Mouse (Mus musculus) induced T-regulatory cell, adult 2 months (primary cell): ENCODE data around the gene Sh3rf3.

ENCODE experiments used
- DNase-seq: peaks from one replicate; pipeline ENCODE4 v3.0.0-alpha.2; 2012; ENCODE audit warnings: low read depth

Sh3rf3 gene

GRCm38 (mm10) chr10:58854548-58855198 is 41.5 kb downstream of the Sh3rf3 start:
- DNase-seq, result no peak

DNA sequence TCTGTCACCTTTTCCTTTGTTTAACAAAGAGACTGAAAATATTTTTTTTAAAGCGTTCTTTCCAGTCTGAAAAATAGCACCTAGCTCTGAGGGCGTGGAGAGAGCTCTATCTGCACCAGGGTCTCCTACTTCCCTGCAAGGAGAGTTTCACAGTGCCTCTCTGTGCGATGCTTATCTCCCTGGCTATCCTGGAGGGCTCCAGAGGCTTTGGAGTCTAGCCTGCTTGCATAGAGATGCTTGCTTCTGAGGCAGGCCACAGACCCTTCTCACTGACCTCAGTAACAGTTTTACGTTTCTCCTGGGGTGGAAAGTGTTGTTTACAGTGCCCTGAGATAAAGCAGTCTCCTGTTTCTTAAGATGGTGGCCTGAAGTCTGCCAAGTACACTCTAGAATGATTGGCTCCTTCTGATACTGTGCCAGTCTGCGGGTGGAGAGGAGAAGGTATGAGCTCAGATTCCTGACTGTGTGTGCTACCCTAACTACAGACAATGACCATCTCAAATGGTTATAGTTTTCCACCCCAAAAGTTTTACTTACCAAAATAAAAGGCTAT is 42.1 kb downstream of the Sh3rf3 start:
- no peak for DNase-seq

- DNase-seq, result no peak
These were observed 42.7 kb downstream of the Sh3rf3 start for GRCm38 (mm10) chr10:58855814-58856213.

DNA sequence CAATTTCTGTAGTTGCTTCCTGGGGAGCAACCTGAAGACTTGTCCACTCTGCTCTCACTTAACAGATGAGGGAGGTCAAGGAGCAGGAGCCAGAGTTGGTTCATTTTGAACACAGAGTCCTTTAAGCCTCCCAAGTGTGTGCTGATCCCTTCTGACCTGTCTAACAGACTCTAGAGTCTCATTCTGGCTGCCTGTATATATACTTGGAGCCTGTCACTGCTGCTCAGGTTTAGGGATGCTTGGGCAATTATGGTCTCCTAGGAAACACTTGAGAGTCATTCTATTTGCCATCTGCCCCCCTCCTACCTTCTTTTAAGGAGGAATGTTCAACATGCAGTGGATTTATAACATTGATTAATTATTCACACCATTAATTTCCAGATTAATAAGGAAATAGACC is 43.6 kb downstream of the Sh3rf3 start:
- DNase-seq, result no peak

DNA sequence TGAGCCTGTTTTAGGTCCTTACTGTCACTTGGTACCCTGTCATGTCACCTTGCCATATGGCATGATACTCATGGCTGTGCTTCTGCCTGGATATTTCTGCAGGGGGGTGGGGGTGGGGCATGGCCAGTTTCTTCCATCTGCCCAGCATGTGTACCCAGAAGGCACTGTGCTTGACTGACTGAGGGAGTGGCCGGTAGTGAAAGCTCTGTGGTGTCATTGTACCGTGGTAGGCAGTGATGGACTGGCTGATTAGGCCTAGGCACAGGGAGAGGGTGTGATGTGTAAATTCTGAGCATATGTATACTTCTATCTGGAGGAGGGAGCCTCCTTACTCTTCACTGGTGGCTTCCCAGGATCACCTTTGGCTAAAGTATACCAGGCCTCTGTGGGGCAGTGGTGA is 51.6 kb downstream of the Sh3rf3 start:
- no peak for DNase-seq

DNA sequence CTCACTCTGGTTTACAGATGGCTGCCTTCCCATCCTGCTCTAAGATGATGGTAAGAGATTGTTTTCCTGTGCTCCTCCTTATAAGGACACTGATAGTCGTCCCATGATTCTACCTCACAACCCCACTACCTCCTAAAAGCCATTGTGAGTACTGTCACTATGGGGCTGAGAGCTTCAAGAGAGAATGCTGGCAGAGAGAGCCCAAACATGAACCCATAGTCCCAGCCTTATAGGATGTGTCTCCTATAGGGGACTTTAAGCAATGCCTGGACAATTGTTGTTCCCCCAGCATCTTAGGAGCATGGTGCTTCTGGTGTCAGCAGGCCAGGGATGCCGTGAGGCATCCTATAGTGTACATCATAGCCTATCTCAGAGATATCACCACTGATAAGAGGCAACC is 54.4 kb downstream of the Sh3rf3 start:
- no peak for DNase-seq

DNA sequence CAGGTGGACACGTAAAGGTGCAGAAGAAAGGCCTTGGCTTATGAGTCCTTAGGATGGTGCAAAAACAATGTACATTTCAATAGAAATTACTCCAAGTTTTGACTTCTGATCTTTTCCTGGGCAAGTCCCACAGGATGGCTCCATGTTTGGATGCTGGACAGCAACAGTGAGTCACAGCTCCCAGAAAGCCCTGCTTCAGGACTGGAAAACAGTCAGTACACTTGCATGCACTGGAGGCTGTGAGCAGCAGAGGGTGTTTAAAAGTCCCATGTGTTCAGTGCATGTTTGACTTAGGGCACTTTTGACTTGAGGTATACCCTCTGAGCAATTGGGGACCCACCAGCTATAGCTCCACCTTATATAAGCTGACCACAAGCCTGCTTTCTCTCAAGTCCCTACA is 56.7 kb downstream of the Sh3rf3 start:
- DNase-seq, result no peak

DNA sequence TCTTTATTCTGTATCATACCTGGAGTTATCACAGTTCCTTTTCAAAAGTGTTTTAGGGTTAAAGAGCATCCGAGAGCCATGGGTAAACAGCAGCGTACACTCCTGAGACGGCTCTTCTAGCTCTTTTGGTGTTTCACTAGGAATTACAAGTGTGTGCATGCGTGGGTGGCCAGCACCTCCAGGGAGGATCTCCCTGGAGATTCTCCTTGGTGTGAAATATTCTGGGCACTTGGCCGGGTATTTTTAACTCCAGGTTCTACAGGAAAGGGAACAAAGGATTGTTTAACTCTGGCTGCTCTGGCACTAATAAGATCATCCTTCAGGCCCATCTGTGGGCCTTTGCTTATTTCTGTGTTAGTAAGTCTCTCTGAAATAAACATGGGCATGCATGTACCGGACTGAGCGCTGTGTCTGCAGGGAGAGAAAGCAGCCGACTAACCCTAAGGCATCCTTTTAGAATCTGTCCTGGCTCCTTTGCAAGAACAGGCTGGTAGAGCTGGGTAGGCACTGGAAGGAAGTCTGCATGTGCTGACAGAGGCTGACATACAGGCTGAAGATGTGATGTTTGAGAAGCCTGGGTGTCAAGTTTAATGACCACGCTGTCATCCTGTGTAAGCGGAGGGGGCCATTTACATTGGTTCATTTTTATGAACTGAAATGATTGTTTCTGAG is 58.1 kb downstream of the Sh3rf3 start:
- no peak for DNase-seq

DNA sequence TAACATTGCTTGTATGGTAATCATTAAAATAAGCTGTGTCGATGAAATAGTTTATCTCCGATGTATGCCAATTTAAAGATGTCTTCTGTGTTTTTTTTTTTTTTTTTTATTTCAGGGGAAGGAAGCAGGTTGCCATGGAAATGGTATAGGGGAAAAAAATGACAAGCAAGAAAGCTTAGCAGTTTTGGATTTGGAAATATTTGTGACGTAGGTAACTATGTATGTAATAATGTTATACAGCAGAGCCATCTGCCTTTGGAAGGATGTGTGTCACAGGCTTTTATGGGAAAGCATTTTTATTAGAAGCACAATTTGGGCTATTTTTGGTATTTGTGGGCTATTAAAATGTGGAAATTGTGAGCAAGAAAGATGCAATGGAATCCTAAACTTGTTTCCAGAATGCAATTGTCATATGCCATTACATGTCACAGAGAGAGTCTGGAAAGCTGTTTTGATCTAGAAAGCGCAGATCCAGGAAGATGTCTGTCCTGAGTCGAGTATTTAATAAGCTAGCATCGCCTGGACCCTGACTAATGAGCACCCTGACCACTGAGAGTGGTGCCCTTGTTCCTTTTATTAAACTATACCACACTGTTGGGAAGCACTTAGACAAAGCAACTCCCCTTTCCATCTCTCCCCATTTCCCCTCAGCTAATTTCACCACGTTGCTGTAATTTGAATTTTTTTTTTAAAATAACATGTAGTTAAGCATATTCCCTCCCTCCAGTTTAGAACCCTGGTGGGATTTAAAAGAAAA is 58.8 kb downstream of the Sh3rf3 start:
- DNase-seq, result no peak

DNA sequence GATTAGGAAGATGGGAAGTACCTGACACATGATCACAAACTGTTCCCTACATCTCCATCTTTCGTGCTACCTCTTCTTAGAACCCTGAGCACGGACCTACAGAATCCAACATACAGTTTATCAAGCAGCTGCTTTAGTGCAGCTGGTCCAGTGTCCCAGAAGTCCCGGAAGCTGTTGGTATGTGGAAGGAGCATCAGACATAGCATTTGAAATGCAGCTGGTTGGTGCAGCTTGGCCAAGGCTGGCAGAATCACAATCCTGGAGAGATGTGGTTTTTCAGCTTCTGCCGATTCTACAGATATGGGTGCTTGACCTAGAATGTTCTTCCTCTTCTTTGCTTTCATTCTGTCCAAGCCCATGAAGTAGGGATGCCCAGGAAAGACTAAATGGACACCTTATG is 64.7 kb downstream of the Sh3rf3 start:
- no peak for DNase-seq

GRCm38 (mm10) chr10:58878636-58879035 is 65.5 kb downstream of the Sh3rf3 start:
- DNase-seq, result no peak

DNA sequence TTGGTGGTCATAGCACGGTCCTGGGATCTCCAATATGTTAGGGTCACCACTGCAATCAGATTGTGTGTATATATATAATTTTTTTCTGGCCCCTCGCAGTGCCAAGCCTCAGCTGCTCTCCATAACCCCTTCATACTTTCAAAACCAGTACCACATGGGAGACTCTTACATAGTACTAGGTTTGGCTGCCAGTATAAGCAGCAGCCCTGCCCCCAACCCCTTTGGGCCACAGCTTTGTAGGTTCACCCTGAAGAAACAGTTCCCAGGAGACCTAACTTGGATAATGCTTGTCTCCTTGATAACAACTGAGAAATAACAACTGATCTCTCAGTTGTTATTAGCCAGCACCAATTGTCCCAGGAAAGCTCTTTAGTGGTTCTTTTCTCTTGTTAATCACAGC is 69.6 kb downstream of the Sh3rf3 start:
- DNase-seq, result no peak

GRCm38 (mm10) chr10:58885351-58885750 is 72.2 kb downstream of the Sh3rf3 start:
- DNase-seq, result no peak

DNA sequence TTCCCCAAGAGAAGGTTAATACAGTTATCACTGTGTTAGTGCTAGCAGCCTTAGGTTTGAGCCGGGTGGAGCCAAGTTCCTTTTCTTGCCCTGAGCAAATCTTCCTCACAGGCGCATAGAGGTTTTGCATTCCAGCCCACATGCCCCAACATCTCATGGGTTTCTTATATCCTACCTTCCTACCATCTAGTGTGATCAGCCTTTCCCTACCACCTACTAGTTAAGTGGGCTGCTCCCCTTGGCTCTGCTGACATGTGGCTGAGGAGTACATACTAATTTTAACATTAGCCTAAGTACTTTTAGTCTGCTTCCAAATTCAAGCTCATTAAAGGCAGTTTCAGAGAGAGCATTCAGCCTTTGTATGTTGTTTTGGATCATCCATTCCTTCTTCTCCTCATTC is 72.7 kb downstream of the Sh3rf3 start:
- DNase-seq, result no peak

DNA sequence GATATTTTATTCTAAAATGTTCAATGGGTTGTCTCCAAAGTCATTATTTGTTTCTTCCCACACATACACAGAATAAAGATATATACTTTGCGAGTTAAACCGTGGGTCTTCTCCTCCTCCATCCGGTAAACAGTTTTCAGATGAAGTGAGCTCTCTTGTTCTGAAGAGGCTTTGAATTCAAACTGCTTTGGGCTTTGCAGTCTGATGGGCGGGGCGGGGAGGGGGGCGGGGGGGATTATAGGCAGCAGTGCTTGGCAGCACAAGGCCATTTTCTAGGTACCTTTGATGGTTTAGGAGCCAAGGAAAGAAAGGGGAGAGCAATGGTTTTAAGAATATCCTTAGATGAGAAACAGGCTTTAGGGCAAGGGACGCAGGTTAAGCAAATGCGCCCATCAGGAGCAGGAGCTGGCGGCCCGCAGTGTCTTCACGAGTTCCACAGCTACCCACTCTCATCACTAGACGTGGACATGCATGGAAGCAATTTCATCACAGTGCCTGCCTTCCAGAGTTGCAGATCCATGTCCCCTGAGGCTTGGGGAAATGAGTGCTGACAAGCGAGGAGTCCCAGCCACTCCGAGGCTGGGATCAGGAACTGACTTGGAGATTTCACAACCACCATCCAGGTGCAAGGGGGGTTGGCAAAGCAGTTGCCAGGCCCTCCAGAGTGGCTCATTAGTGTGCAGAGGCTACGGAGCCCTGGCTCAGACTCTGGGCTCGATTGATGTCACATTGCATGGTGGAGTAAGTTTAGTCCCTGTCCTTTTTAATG is 77.7 kb downstream of the Sh3rf3 start:
- DNase-seq, result no peak

DNA sequence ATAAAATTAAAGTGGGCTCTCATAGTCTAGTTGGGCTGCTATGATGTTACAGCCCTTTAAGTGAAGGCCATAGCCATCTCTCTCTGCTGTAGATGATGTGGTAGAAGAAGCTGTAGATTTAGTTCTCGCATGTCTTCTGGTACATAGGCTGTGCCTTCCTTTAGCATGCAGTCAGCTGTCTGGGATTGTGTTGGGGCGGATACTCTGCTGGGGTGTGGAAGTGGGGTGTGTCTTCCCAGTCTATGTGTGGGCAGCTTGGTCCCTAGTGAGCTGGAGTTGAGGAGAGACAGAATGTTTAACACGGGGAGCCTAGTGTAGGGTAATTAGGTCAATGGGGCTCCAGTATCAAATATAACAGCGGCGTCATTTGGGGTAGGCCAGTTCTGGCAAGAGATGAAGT is 82.3 kb downstream of the Sh3rf3 start:
- DNase-seq, result no peak

DNA sequence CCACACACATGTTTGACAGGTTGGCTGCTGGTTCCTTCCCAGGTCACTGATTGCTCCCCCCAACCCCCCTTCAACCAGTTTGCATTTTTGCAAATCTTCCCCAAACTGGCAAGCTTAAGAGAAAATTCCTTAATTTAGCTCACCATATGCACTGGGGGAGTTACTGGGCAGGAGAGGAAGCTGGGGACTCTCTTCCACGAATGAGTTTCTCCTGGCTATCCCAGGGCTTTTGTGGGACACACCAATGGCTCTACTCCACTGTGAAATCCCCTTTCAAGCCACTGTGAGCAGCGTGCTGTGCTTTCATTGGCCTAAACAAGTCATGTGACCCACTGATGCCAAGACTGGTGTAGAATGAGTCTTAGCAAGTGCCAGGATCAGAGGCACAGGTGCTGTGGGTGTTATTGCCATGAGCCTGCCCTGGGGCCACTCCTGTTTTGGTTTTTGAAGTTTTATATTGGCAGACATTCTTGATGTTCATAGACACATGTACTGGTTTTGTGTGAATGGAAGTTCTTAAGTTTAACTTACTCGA is 83.9 kb downstream of the Sh3rf3 start:
- DNase-seq, result no peak

GRCm38 (mm10) chr10:58905253-58905652 is 92.1 kb downstream of the Sh3rf3 start:
- no peak for DNase-seq

- DNase-seq, result no peak
These were observed 93.9 kb downstream of the Sh3rf3 start for GRCm38 (mm10) chr10:58907001-58907443.

GRCm38 (mm10) chr10:58908451-58908850 is 95.3 kb downstream of the Sh3rf3 start:
- DNase-seq, result no peak

DNA sequence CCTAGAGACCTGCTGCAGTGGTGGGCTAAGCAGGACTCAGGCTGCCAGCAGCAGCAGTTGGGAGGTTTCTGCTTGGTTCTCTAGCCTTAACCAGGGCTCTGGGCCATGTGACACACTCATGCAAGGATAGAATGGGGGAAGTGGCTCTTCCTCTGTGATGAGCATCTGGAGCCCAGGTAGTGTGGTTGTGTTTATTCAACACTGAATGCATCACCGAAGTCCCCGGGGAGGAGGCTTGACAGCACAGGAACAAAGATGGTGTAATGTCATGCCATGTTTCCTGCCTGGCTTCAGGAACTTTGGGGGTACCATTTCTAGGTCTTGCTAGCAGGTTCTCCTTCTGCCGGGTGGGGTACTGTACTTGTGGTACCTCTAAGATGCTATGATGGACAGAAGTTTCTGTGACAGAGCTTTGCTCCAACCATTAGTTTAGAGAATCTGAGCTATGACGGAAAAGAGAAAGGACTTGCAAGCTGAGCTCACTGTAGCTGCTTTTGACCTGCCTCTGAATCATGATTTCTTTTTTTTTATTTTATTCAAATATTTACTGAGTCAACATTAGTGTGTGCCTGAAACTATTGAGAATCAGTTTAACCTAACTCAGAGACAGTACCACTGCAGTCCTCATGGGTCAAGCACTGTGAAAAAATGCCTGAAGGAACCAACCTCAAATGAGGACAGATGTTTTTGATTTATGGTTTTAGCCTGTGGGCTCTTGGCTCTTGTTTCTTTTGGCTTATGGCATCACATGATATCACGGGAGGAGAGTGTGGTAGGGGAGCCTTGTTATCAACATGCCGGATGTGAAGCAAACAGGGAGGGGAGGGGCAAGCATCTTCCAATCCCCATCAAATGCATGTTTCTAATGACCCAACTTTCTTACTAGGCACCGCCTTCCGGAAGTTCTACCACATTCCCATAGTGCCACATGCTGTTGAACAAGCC is 102.4 kb downstream of the Sh3rf3 start:
- DNase-seq, result no peak
